Mouse (Mus musculus) CD4-positive, CD25-positive, alpha-beta regulatory T cell, adult 4 months (primary cell): ENCODE measurements around the gene Ptprn2. TPM values are rescaled to one million over a fixed set of nuclear protein-coding genes. Genes with fewer than 3 reads are reported as not detected.

ENCODE experiments used
- ATAC-seq: one replicate; pipeline ENCODE4 v1.8.0; 2017
- polyA plus RNA-seq, 2 experiments: library from polyadenylated mRNA; unstranded; fragments of 100-300 nt; shearing (Covaris generic); gene quantifications; one replicate each; pipeline ENCODE4 v1.2.1; 2017

The Ptprn2 gene
- polyA plus RNA-seq, 2 experiments from 2014 or later, result not detected

- ATAC-seq, result no peak
Observed at GRCm38 (mm10) chr12:116907424-116907823, 421.9 kb downstream of the Ptprn2 start.

DNA sequence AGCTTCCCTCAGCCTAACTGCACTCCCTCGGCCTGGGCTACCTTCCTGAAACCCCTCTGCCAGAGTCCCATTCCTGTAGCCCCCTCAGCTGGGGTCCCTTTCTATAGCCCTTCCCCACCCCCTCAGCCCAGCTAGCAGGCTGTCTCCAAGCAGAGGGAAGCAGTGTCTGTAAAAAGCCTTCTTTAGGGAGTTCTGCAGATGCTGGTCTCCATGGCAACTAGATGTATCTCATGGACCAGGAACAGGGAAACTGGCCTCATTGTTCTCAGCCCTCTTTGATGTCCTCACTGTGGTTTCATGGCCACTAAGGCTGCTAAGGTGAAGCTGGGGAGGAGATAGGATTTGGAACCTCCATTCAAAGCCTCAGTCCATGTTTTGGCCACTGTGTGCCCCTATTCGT is 423.1 kb downstream of the Ptprn2 start:
- no peak for ATAC-seq

DNA sequence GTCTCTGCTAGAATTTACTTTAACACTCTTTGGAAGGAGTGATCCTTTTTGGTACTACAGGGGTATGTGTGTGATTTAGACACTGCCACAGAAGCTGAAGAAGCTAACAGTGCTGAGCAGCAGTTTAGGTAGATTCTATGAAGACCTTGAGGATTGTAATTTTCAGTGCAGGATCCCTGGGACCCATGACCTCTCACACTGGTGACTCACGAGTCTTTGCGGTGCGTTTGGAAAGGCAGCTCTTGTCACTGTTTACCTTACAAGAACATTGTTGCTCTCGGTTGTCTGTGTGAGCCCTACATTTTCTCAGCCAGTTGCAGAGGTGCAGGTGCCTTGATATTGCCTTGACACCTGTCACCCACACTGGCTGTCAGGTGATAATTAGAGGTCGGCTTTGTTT is 431.3 kb downstream of the Ptprn2 start:
- no peak for ATAC-seq

DNA sequence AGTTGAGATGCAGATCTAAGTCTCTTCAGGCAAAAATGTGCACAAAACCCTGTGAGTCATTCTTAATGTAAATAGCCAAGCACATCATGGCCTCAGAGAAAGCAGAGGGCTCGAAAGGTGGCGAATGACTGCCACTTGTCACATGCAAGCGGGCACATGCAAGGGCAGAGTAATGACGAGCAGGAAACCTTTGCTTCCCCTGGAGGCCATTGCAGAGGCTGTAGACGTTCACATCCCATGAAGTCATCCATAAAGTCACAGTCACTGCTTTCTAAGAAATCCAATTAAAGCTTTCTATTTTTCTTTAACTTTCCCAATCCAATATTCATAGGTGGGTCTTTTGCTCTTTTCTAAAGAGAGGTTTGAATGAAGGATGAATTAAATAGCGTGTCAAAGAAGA is 433.7 kb downstream of the Ptprn2 start:
- ATAC-seq, result no peak

DNA sequence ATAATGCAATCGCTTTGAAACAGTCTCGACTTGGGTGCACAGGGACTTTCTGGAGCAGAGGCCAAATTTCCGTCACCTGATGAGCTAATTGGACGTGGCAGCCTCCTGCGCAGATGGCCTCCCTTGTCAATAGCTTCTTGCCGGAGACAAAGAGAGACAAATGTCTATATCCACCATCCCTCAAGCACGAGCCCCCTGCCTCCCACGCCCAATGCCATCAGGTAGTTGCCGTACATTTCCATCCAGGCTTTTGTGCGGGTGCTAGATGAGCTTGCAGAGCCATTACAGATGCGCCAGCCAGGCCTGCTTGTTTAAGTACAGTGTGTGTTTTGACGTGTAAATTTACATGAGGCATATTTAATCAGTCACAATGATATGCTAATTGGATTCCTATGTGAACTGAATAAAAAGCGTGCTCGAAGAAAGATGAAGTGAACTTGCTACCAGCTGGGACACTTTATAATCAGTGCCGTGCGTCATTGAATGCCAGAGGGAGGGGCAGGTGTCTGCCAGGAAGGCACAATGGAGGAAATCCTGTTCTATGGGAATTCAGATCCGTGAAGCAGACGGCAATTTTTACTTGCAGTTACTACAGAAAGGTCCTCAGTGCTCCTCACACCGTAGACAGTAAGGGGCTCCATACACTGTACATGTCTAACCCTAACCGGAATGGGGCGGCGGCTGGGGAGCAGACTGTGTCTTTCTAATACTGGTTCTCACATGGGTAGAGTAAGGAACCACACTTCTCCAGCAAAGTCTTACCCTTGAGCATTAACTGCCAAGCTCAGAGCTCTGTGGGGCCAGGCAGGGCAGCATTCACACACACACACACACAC is 434.4 kb downstream of the Ptprn2 start:
- ATAC-seq, result no peak

GRCm38 (mm10) chr12:116927115-116927514 is 441.6 kb downstream of the Ptprn2 start:
- no peak for ATAC-seq

GRCm38 (mm10) chr12:116927516-116927915 is 442.0 kb downstream of the Ptprn2 start:
- no peak for ATAC-seq

DNA sequence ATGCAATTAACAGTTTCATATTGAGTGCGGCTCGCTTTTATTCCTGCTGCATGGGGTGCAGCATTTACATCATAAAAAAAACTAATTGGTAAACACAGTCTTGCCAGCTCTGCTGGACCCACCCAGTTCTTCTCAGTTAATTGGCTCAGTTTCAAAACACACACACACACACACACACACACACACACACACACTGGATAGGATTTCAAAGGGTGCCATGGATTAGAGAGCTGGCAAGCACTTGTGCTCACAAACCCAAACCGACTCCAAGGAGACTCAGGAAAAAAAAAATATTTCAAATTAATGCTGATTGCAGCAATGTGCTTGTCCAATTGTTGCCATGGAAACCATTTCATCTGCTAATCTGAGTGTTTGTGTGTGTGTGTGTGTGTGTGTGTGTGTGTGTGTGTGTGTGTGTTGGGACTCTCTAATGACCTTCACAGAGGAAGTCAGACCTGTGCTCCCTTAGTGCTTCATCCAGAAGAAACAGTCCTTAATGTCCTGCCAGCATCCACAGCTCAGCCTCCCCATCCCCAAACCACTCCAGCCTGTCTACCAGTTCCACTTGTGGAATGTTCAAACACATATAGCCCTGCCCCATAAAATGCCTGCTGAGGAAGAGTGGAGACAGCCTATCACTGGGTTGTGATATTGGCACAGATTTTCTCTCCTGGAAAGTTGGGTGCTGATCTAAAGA is 452.8 kb downstream of the Ptprn2 start:
- ATAC-seq, result no peak

DNA sequence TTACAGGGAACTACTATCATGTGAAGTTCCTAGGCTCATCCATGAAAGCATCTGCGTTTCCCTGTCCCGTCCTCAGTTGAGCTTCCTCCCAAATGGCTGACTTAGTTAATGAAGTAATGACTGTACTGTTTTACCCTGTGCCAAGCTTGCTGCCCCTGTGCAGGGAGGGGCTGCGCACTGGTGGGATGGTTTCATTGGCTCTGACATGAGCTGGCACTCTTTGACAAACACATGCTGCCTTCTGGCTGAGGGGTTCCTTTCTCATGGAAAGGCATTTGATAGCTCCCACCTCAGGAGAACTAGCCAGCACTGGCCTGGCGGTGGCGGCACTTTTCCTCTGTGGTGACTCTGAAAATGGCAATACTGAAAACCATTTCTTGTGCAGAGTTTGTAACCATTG is 458.4 kb downstream of the Ptprn2 start:
- ATAC-seq, result no peak

DNA sequence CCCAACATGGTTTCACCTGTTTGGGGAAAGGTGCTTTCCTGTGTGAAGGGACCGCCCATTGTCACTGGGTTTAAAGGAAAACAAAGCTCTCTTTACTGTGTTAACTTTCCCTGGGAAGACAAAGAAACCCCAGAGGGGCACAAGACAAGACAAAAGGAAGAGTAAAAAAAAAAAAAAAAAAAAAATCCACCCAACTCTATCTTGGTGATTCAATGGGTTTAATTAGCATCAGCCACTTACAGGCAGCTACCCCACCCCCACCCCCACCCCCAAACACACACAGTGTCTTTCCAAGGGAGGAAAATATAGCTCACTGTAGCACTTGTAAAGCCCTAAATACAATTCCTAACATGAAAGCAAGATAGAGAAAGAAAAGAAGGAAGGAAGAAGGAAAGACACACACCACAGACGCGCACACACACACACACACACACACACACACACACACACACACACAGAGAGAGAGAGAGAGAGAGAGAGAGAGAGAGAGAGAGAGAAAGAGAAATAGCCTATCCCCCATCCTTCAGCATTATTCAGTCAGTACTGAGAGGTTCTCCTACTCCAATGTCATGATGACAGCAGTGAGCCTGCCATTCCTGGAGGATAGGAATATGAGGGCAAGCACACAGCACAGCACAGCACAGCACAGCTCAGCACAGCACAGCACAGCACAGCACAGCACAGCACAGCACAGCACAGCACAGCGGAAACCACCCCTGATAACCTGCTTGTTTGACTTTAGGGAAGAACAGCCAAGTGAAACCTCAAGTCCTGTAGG is 462.8 kb downstream of the Ptprn2 start:
- ATAC-seq, result no peak

GRCm38 (mm10) chr12:116949726-116950125 is 464.2 kb downstream of the Ptprn2 start:
- ATAC-seq, result no peak

DNA sequence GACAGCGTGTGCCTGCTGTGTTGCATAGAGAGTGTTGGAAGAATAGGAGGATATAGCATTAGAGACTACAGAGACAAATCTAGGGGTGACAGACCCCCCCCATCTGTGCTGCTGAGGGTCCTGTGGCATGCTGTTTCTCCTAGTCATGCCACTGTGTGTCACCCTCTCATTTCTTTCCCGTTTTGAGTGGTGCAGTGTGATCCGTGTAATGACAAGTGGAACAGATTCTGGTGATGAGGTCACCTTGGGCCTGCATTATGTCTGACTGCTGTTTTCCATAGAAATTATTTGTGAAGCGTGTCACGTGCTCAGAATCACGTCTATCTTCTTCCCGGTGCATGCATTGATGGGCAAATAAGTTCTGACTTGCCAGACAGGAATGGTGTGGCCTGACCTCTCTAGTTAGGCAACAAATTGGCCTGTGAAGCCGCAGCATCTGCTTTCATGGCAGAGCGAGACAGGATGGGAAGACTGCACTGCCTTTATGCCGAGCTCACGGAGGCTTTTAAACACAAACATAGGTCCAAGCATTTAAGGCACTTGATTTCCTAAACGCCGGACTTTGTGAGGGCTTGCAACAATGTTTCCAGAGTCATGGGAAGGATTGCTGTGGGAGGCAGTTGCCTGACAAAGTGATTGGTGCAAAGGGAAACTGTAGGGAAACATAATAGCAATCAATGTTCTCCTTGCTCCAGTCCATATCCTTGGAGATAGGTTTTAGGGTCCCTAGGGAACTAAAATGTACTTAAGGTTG is 467.1 kb downstream of the Ptprn2 start:
- ATAC-seq, result no peak

DNA sequence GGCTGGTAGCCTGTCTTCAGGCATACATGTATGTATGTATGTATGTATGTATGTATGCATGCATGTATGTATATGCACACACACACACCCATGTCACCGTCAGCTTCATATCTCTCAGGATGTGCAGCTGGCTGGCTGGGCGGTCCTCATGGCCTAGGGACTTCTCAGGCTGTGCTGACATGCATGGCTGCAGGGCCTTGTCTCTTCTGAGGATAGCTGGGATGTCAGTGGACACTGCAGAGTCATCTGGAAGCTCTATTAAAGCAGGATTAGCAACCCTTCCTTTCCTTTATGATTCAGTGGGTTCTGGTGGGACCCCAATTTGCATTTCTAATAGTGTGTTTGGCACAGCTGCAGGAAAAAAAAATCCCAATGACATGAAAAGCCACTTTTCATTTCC is 473.6 kb downstream of the Ptprn2 start:
- ATAC-seq, result no peak

DNA sequence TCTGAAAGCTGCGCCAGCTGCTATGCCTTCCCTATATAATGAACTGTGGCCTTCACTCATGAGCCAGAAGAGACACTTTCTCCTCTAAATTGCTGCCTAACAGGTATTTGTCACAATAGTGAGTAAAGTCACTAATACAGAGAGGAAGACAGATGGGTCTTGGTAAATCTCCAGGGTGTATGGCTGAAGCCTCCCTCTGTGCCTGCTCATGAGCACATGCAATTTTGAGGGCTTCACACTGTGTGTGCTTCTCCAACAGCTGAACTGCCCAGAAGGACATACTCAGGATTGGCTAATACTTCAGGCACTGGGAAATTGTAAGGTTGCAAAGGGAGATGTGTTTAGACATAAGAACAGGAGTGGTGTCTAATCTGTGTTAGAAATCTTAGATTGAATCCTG is 478.4 kb downstream of the Ptprn2 start:
- no peak for ATAC-seq

- no peak for ATAC-seq
Observed at GRCm38 (mm10) chr12:116968215-116968939, 482.9 kb downstream of the Ptprn2 start.

- ATAC-seq, result no peak
Observed at GRCm38 (mm10) chr12:116975547-116975946, 490.0 kb downstream of the Ptprn2 start.

DNA sequence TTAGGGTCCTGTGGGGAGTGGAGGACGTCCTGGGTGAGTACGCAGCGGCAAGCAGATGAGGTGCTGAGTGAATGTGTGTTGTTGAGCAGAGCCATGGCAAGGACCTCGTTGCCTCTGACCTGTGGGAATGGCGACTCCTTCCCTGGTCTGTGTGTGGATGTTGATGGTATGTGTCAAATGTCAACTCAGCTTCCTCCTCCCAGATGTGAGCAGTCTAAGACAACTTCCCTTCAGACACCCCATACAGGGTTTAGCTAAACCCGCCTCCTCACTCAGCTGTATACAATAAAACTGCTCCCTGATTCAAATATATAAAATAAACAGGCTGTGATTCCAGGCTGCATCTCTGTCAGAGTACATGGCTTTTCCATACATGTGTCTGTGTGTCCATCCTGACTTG is 491.5 kb downstream of the Ptprn2 start:
- ATAC-seq, result no peak

GRCm38 (mm10) chr12:116978201-116978600 is 492.7 kb downstream of the Ptprn2 start:
- ATAC-seq, result no peak

DNA sequence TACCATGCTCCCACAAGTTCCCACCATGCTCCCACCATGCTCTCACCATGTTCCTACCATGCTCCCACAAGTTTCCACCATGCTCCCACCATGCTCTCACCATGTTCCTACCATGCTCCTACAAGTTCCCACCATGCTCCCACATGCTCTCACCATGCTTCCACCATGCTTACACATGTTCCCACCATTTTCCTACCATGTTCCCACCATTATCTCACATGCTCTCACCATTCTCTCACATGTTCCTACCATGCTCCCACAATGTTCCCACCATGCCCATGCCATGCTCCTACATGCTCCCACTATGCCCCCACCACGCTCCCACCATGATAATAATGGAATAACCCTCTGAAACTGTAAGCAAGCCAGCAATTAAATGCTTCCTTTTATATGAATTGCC is 495.8 kb downstream of the Ptprn2 start:
- no peak for ATAC-seq

- ATAC-seq, result no peak
Observed at GRCm38 (mm10) chr12:116989144-116989543, 503.6 kb downstream of the Ptprn2 start.

- ATAC-seq, result no peak
Observed at GRCm38 (mm10) chr12:117001546-117002148, 516.1 kb downstream of the Ptprn2 start.
